Mouse (Mus musculus) granulocyte monocyte progenitor cell, adult 5-6 weeks (primary cell): Measurements from ENCODE around the gene Med19. TPM values are rescaled to one million over a fixed set of nuclear protein-coding genes. Genes with fewer than 3 reads are reported as not detected.
"Not testable (repeated sequence)": the region's sequence is repeated elsewhere in the genome, so short reads cannot be mapped to it uniquely, and the experiment has no call there.

ENCODE experiments used
- ATAC-seq: replicated peaks from 2 replicates; pipeline ENCODE4 v1.8.0; 2016; ENCODE audit warnings: mild to moderate bottlenecking, moderate TSS enrichment, inconsistent platforms; ENCODE audit not compliant: poor library complexity, severe bottlenecking
- total RNA-seq, 2 experiments: library from RNA; stranded (forward) in 1 of 2; stranded (reverse) in 1 of 2; fragments of 200-712, 200-1000 nt in 1 of 2; fragments of >200 nt in 1 of 2; fragmentation: Nextera tagmentation in 1 of 2; gene quantifications; 2 replicates each; pipeline ENCODE4 v1.2.3; 2014 to 2017

Med19 gene
- total RNA-seq, 2 experiments from 2014 or later, result 24.4 to 28.5 TPM

DNA sequence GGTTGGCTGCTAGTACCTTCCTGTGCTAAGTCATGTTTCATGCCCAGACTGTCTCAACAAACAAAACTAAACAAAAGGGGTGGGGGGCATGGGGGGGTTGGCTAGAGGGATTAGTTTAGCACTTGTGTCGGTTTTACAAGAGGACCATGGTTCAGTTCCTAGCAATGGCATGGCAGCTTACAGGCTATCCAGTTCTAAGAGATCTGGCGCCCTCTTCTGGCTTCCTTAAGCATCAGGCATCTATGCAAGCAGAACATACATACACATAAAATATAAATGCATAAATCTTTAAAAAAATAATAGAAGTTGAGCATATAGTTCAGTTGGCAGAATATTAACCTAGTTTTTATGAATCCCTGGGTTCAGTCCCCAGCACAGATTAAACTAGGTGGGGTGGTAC lies 15.3 kb upstream of the Med19 start:
- peak; percentile 71 for ATAC-seq

DNA sequence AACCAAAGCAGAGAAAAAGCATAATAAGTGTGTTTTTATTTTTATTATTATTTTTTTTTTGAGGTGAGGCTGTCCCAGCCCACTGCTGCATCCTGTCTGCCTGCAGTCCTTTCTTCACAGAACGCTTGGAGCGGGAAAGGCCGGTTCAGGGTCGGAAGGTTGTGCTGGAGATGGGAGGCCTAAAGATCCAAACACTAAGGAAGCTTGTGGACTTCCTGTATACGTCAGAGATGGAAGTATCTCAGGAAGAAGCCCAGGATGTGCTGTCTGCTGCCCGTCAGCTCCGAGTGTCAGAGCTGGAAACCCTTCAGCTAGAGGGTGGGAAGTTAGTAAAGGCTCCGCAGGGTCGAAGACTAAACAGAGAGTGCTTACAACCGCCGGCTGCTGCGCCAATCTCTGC lies 12.1 kb upstream of the Med19 start:
- ATAC-seq, result no peak

DNA sequence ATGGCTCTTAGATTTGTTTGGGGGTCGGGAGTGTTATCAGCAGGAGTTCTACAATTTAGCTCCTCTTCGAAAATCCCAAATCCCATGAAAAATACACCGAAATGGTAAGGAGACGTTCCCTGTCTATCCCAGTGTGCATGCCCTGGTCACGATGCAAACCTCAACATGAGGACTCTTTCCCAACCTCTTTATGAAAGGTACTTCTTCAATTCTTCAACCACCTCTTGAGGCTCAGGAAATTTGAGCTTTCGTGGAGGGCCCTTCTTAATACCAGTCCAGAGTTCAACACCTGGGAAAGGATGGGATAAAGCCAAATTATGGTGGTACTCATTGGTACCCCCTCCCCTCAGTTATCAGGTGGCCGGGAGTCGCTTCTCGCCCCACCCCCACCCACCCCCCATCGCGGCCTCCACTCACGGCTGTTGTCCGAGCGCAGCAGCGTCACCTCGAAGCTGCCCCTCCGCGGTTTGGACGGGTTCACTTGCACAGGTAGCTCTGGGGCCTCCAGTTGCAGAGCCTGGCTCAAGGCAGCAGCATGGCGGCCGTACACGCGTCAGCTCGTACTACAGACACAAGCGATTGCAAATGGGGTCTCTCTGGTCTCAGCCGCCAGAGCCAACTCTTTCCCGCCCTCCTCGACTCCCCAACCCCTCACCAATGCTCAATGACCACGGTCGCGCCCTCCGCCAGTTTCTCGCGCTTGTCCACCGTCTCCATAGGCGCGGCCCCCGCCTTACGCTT lies 8.2 kb upstream of the Med19 start:
- peak; percentile 47 for ATAC-seq

DNA sequence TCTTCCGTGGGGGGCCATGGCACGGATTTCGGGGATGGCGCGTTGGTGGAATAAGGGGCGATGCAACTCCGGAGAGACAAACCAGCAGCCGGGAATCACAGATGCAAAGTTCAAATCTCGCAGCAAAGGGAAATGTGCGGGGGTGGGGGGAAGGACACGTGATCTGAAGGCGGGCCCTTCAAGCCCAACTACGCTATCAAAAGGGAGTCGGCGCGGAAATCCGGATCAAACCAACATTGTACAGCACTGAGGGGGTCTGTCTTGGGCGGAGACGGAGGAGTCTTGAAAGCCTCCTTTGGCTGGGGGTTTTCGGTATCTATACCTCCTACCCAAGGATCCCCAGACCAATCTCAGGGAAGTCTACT lies 7.7 kb upstream of the Med19 start, which contains the start of gene Selenoh:
Gene Selenoh, minus strand, starts transcription at position 202 of the 365 bp plus-strand sequence.
- ATAC-seq, result peak; percentile 86

DNA sequence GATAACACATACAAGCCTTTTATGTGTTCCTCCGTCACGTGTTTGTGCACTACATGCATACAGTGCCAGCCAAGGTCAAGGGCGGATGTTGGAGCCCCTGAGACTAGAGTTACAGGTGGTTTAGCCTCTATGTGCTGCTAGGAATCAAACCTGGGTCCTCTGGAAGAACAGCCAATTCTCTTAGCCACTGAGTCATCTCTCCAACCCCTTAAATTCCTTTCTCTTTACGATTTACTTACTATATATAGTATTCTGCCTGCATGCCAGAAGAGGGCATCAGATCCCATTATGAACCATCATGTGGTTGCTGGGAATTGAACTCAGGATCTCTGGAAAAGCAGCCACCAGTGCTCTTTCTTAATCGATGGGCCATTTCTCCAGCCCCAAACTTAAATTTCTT lies 6.7 kb upstream of the Med19 start:
- not testable (repeated sequence) for ATAC-seq

DNA sequence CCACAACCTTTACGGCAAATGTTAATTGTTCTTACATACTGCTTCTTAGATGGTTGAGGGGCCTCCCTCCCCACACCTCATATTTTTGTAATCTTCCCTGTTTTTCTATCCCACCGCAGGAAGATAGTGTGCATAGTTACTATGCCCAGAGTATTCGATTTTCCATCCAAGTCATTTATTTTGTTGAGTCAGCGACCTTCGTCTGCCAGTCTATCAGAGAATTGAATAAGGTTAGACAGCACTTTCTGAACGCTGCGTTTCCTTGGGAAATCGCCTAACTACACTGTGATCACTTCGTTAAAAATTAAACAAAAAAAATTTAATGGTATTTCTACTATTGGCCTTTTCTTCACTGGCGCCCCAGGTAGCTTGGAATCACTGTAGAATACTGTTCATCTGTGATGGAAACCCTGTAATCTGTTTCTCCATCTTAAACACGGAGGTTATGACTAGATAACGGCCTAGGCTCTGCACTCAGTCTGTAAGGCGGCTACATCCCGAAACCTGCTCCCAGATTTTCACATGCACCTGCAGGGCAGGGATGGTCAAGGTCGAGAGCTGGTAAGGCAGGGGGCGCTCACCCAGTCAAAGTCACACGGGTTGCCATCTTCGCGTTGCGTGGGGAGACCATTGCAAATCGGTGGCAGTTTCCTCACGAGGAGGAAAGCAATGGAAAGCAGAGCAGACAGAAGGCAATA lies 783 bp upstream of the Med19 start:
- ATAC-seq, result peak; percentile 42

DNA sequence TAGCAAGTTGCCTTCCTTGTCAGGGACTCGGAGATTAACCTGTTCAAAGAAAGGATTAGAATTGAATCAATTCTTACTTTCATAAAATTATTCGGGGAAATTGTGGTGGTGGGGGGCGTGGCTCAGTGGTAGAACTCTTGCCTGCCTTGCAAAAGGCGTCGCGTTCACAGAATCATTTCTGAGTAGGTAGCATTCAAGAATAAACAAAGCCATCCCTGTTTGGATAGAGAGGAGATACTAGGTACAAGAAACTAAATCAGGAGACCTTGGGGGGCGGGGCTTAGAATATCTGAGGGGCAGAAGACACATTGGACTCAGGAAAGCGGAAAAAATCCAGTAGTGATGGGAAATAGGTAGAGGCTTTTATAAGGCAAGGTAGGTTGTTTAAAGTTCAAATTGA lies 814 bp downstream of the Med19 start, which contains the start of gene Tmx2:
Gene Tmx2, minus strand, starts transcription at position 125 of the 400 bp plus-strand sequence.
- no peak for ATAC-seq

DNA sequence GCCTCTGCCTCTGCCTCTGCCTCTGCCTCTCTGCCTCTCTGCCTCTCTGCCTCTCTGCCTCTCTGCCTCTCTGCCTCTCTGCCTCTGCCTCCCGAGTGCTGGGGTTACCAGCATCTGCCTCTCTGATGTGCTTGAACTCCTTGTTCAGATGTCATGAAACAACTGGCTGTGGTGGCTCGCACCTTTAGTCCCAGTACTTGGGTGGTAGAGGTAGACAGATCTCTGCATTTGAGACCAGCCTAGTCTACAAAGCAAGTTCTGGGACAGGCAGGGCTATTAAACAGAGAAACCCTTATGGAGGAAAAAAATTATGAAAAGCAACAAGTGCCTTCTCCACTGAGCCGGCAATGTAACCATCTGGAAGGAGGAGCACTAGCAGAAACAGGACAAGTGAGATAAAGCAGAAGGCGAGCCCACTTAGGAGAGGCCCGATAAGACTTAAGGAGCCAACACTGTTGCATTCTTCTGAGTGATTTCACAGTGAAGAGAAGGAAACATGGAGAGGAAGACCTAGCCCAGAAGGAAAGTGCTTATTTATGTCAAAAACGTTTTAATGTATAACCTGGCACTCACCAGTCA lies 4.5 kb downstream of the Med19 start:
- no peak for ATAC-seq

DNA sequence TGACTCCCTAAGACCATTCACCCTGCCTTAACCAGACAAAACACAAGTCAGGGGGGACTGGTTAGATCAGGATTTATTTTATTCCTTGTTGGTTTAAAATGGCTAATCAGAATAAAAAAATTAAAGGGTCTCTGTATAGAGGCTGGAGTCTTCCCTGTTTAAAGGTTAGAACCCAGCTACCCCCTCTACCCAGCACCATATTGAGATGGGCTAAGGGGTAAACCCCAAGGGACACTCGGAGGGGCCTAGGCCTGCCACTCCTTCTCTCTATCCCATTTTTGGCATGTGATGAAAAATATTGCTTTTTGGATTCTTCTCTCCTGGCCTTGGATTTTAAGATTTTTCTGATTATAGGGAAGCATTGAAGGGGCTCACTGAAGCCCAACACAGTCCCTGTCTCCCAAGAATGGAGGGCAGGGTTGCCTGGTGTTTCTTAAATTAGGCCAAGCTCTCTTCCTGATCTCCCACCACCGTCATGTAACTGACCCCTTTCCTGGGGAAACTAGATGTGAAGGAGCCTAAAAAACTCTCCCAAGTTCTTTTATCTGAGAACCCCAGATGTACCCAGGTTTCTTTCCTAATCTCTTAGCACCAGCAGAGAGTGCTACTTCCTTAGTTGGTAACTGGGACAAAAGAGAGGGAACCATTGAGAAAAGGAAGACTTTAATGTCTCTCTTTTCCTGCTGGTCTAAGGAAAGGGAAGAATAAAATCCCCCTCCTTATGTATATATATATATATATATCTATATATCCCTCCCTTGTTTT lies 10.1 kb downstream of the Med19 start:
- no peak for ATAC-seq

DNA sequence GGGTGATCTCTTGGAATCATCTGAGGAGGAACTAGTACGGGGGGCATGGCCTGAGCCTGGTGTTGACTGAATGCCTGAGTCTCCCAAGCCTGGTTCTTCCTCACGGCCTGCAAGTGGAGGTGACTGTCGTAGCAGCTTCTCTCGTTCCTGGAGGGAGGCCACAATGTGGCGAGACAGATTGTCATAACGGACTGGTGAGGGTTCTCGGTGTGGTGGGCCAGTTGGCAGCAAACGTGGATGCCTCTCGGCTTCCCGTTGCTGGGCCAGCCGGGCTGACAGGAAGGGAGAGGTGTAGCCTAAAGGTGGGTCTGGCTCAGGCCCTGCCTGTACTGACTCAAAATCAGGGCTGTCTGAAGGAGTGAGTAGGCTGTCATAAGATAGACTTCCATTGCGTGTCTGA lies 11.8 kb downstream of the Med19 start:
- ATAC-seq, result no peak

DNA sequence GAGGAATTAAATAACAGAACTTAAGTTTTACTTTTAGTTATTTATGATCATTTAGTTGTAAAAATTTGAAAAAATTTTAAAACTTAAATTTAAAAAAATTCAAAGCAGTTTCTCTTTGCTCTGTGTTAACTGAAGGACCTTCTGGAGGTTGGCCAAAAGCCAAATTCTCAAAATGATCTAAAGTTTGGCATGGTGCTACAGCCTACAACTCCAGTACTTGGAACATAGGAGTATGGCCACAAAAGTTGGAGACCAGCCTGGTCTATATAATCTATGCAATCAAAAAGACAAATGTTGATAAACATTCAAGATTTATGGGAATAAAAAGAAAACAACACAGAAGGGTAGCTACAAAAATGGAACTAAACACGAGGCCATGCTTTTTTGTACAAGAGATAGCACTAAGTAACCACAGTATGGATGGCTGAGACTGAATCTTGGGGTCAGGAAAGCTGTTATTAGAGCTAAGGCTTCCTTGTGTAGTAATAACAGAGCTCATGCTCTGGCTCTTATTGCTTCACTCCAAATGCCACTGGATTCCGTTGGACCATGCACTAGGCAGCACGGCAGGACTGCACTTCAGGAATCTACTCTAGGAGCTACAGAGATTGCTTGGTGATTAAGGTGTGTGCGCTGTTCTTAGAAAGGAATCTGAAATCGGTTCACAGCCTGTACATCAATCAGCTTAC lies 16.9 kb downstream of the Med19 start:
- ATAC-seq, result no peak

DNA sequence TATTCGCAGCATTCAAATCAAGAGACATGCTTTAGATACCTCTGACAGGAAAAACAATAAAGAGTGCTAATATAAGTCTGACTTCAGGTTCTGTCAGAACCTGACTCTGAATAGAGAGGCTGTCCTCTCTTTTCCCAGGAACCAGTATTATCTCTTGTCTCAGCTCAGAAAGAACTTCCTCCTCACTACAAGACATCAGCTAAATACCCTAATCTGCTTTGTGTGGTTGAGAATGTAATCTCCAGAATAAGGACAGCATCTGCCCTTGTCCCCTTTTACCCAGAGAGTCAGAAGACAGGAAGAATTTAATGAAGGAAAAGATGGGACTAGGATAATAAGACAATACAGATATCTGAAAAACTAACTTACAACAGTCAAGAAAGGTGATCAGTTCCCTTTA lies 25.3 kb downstream of the Med19 start:
- no peak for ATAC-seq

DNA sequence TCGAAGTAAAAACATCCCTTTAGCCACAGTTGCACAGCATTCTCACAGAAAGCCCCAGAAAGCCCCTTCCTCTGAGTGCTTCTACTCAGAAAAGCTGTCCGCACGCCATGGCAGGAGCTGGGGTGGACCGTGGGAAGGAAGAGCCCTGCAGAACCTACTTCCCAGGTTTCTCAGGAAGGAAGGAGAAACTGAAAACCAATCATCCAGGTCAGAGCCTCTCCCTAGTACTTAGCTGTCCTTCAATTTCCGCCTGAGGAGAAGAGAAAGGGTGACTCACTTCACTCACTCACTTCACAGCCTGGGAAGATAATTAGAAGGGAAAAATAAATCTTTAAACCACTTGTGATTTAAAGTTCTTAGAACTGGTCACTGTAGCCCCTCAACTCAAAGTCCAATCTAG lies 26.1 kb downstream of the Med19 start:
- no peak for ATAC-seq

DNA sequence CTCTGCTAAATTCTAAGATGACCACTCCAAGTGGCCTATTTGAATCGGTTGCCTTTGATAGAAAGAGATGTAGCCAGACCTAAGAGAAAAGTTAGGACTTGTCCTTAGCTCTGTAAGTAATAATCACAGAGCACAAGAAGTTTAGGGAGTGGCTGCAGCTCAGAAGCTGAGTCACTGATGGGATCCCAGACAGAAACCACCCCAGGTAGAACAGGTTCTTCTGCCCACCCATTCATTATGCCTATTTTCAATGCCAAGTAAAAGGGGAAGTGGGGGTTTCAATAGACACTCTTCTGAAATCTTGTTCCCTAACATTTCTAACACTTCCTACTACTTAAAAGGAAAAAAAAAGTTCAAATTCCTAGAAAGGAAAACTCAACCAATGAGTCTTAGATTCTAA lies 27.1 kb downstream of the Med19 start:
- peak; percentile 95 for ATAC-seq

DNA sequence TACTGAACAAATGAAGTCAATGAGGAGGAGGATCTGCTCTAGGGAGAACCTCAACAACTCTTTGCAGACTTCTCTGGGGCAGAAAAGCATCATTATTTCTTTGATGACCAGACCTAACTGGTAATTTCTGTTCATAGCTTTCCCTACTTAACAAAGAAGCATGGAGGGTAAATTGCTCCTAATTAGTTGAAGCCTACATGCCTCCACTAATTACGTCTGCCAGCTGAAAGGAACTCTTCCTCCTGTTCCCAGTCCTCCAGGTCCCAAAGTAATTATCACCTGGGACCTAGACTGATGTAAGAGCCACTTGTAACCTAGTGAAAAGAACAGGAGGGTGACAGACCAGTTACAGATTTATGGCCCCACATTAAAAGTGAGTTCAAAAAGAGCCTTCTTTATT lies 29.3 kb downstream of the Med19 start:
- no peak for ATAC-seq

DNA sequence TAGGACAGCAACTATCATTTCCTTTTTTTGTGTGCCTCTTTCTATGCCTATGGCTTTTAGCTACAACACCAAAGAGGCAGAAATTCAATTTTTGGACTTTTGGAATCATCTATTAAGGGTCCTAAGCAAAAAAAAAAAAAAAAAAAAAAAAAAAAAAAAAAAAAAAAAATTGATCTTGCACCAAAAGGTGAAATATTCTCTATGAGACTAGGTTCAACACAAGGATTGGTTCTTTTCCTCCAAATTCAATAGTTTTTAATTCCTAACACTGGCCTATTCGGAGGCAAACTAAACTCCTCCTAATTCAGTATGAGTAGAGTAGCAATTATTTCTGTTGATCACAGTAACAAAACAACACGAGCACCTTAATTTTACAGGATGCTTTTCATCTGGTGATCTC lies 33.7 kb downstream of the Med19 start:
- no peak for ATAC-seq

DNA sequence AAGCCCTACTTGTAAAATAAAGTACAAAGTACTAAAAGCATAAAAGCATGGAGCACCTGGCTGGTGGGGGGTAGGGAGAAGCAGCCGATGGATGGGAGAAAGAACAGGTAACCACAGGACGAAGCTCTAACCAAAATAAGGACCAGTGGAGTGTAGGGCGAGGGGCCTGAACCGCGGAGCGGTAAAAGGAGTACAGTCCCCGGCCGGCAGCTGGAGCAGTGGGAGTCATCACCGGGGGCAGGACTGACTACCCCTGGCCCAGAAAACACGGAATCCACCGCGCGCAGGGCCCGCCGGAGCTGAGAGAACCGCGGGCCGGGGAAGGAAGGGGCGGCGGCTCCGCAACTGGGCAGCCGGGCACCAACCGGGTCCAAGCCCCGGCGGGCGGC lies 36.2 kb downstream of the Med19 start:
- no peak; the same call in 1 of the 2 replicates for ATAC-seq

DNA sequence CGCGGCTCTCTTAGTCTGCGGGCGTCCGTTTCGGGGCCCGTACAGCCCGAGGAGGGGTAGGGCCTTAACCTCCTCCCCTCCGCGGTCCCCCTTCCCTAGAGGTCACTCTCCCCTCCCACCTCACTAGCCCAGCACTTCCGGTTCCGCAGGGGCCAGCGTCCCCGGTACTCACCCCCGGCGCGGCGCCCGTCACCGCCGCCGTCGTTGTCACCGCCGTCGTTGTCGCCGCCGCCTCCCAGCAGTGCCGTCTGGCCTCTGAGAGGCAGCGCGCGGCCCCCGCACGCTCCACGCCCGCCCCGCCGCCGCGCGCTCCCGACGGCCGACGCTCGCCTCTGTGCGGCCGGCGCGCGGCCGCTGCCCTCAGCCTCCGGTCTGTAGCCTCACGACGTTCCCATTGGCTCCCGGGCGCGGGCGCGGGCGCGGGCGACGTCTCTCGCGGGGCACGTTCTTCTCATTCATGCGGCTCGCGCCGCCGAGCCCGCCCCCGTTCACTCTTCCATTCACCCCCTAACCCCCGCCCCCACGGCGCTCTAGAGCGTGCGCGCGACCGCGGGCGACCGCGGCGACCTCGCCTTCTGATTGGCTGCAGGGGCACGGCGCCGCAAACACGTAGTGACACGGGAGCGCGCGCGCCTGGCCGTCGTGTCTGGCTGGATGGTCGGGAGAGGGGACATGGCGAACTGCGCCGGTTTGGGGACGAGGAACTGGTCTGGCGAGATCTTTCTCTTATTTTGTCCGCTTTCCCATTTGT lies 36.8 kb downstream of the Med19 start, which contains the start of gene Zdhhc5:
Gene Zdhhc5, minus strand, starts transcription at position 370 of the 751 bp plus-strand sequence.
- ATAC-seq, result peak; percentile 81

DNA sequence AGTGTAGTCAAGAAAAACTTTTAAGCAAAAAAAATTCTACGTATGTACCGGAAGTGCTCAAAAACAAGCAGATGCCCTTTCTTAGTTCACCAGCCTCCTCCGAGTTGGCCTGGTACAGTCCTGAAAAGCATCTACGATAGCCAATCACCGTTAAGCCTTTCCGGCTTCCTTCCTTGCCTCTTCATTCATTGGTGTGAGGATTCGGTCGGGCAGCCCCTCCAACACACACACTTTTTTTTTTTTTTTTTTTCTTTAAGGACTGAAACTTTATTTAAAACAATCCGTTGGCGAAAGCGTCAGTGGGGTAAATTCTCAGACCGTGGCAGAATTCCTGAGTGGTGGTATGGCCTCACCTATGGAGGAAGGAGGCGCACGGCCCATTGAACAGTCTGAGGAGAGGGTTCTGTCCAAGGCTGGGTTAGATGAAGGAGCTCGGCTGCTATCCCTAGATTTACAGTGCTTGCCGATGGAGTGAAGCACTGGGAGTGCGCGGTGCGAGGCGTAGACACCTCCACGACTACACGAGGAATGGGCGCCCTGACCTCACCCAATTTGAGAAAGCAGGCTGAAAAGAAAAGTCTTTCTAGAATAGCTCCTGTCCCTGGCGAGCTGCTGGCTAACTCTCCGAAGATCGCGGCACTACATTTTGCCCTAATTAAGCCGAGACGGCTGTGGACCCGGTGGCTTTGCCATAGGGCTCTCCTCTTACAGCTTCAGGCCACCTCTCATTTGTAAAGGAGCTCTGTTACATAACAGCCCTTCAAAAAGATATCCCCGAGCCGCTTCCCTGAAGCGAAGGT lies 37.6 kb downstream of the Med19 start:
- ATAC-seq, result peak; percentile 80
